Mouse (Mus musculus): Measurements from ENCODE around the gene Nutm2.
"Not testable (repeated sequence)": the region's sequence is repeated elsewhere in the genome, so short reads cannot be mapped to it uniquely, and the experiment has no call there.

Nutm2 gene

DNA sequence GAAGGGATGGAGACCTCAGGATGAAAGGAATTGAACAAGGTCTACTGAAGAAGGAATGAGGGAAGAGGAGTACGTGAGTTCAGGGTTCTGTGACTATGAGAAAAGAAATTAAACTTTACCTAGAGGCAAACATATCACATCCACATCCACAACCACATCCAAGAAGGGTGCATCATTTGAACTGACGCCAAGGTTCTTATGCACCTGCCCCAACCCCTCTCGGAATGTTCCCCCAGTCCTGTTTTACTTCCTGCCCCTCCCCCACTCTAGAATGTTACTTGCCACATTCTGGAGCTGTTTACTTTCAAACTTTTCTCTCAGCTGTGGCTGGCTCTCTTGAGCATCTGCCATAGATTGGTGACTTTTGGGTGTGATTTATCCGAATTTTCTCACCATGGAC is at the start of gene Nutm2:
TSS of gene Nutm2 (plus strand) at position 301 of the 400 bp plus-strand sequence.
- DNase-seq (ENCODE audit: extremely low spot score): no peak

DNA sequence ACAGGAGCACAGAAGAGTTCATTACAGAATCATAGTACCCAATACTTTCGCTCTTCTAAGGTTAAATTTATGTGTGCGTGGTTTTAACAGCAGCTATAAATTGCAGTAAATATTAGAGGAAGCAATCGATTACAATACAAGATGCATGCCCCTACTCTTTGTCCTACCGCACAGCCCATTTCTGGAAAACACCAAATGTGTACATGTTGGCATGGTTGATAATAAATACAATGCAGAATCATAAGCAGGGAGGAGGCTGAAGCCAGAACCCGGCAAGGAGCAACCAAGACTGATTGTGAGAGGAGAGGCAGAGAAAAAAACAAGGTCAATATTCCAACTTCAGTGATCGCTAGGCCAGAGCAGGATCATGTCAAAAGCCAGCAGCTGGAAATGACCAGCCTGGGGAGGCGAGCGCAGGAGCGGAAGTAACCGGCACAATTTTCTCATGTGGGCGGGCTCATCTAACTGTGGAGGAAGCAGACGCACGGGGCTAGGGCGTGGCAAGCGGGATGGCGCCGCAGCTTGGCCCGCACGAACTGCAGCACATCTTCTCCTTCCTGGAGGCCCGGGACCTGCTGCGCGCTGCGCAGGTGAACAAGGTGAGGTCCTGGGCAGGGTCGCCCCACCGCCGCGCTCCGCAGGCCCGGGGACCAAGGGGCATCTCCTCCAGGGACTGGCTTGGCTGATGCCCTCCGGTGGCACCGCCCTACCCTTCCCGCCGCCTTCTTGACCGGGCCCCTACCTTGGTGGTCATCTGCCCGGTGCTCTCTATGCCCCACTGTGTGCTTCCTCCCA is 49.5 kb upstream of the Nutm2 start, which contains the start of gene Fbxw17:
TSS of gene Fbxw17 (plus strand) at position 476 of the 795 bp plus-strand sequence.
- DNase-seq (ENCODE audit: extremely low spot score): peak; percentile 78

- no peak for DNase-seq (ENCODE audit: extremely low spot score)
Observed at GRCm38 (mm10) chr13:50418421-50418820, 48.7 kb upstream of the Nutm2 start.

DNA sequence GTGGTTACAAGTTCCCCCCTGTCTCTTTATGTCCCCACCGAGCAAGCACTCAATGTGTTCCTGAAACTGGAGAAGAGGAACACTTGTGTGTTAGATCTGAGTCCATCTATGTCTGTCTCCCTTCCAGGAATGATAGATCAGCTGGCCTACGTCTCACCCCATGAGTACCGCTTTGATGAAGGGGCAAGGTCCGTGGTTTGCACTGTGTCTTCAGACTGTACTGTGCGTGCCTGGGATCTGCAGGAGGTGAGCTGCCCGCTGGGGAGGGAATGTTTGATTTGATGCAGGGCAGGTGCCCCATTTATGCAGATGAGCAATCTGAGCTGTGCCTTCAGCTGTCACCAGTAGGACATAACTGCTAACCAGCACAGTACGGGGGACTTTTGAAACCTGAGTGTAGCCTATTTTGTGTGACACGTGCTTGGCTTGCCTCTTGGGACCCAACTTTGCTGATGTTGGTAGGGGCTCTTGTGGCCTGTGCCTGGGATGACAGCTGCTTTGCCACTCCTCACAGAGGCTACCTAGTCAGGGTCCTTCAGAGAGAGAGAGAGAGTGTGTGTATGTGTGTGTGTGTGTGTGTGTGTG is 43.4 kb upstream of the Nutm2 start:
- DNase-seq (ENCODE audit: extremely low spot score): no peak

- no peak for DNase-seq (ENCODE audit: extremely low spot score)
Observed at GRCm38 (mm10) chr13:50424517-50424916, 42.6 kb upstream of the Nutm2 start.

DNA sequence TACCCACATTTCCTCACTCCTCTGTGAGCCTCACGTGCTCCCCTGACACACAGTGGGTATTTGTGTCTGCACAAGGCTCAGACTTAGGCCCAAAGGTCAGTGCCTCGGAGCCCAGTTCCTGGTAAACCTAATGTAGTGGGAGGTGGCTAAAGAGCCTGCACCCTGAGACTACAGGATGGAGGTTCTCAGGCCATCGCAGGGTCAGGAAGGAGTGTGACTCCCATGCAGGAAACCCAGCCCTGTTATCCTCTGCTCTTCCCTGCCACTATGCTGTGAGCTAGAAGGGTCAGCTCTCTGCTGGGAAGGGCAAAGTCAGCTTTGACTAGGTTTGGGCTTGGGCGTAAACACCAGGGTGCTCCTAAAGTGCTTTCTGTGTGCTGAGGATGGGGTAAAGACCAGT is 40.4 kb upstream of the Nutm2 start:
- no peak for DNase-seq (ENCODE audit: extremely low spot score)

DNA sequence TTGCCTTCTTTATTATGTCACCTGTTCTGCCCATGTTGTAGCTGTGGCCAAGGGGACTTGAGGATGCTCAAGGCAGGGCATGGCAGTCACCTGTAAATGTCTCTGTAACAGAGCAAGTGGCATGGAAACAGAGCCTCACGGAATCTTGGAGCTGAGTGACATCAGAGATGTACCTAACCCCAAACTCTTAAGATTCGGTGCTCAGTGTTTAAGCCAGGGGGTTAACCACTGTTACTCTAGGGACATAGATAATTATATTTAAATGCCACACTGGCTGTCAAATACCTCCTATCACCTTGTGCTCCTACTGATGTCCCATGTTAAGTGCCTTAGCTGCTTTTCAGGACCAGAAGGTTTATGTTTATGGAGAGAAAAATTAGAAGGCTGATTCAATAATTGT is 23.3 kb upstream of the Nutm2 start, which contains the start of gene Gm47429:
TSS of gene Gm47429 (minus strand) at position 101 of the 400 bp plus-strand sequence.
- no peak for DNase-seq (ENCODE audit: extremely low spot score)

DNA sequence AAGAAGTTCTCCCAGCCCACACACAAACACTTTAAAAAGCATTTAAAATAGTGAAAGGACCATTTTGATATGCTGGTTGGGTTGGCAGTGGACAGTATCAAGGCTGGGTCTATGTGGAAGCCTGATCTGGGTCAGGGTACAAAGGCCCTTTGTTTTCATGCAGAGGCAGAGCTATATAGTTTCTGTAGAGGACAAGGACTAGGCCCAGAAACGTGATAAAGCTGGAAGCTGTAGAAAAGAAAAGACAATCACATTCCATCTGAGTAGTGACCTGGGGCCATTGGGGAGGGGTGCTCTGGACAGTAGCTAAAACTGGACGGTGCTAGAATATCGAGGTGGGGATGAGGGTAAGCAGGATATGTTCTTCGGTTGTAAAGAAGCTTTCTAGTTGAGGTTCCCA is 21.8 kb upstream of the Nutm2 start:
- DNase-seq (ENCODE audit: extremely low spot score): no peak

DNA sequence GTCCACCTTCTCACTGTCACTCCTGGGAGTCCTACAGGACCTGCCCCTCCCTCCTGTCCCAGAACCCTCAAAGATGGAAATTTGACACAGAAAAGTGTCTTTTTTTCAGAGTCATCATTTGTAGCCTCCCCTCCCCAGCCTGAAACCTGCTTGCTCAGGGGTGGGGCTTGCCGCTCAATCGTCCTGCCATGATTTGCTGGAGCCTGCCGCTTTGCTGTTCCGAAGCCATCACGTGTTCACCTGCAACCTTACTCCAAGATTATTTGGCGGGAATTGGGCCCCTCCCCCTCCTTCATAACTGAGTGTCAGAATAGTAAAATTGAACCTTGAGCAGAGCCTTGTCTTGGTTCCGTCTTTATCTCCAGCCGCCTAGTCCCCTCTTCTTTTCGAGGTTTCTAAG is 14.8 kb upstream of the Nutm2 start:
- not testable (repeated sequence) for DNase-seq (ENCODE audit: extremely low spot score)

GRCm38 (mm10) chr13:50453426-50453825 is 13.7 kb upstream of the Nutm2 start:
- DNase-seq (ENCODE audit: extremely low spot score): no peak

DNA sequence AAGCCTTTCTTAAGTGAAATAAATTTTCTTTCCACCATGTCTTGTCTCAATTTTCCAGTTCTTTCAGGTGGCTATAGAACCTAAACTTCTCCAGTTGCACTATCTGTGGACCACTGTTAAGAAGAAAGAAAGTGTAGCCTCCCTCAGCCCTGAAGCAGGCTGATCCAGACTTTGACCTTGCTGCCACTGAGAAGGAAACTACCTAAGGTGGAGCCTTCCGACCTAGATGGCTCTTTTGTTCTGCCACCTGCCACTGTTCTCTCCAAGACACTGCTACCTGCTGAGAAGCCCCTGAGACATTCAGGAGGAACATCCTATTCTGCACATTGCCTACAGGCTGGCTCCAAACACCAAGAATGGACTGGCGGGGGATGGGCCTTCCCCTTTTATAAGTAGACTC is 6.7 kb upstream of the Nutm2 start:
- DNase-seq (ENCODE audit: extremely low spot score): not testable (repeated sequence)

DNA sequence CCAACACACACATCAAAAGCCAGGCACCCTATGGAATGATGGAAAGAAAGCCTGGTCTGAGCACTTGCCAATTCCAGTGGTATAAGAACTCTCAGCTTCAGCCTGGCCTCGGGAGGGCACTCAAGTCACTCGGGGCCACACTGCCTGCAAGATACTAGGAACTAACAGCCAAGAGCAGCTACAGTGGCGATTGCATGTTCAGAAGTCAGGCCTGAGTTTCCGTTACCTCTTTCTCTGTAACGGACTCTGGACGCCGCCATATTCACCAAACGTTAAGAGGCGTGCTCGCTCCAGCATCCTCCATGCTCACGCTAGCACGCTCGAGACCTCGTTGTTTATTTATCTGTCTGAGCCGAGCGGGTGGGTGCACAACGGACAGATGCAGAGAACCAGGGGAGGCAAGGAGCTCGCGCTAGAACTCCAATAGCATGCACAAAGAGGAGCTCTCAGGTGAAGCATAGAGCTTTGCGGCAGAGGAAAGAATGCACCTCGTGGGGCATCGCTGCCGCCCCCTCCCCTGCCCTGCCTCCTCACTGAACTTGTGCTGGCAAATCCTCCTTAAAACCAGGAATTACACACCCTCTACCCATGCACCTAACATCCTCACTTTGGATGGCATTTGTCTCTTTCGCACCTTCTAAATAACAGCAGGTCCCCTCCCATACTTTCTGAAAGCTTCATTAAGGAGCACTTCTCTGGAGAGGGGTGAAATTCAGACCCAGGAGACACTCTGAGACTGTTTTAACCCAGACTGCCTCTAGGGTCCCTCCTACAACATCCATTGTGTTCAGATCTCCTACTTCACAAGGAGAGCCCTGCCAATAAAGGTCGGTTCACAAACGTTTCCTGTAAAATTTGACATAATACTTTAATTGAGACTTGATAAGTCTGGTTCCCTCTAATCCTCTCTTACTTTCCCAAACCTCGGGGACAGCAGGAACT is 2.2 kb upstream of the Nutm2 start:
- peak; percentile 12 for DNase-seq (ENCODE audit: extremely low spot score)

DNA sequence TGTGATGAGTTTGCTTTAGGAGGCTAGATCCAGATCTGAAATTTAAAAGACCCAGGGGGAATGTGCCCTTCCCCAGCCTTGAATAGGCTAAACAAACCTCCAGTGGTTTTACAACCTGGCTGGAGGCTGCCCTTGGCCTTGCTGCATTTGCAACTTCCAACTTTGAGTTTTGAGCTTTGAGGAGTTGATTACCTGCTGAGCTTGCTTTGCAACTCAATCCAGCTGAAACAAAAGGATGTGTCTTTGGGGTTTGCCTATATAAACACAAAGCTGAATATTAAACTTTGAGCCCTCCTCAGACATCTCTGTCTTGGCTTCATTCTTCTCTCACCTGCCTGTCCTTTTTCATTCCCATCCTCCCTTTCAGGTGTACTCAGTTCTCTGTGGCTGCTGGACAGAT is 21.4 kb downstream of the Nutm2 start:
- DNase-seq (ENCODE audit: extremely low spot score): not testable (repeated sequence)

GRCm38 (mm10) chr13:50510470-50511343 is 43.6 kb downstream of the Nutm2 start:
- not testable (repeated sequence) for DNase-seq (ENCODE audit: extremely low spot score)

Measured in embryo, embryonic 9.5 days (tissue).